Mouse (Mus musculus): ENCODE data around the gene Capzb.

DNA sequence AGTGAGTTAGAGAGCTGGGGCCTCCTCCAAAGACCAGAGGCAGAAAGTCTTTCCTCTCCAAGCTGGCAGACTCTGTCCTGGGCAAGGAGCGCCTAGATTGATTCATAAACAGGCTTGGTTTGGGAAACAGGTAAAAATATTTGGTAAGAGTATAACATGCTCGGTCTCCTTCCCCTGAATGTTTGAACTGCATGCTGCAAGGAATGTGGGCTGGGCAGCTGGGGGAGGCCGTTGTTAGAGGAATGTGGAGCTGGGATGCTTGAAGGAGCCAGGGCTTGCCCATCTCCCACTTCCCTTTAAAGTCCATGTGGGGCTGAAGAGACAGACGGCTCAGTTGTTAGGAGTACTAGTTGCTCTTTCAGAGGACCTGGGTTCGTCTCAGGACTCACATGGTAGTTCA, 57.3 kb downstream of the Capzb start:
- TF ChIP-seq BHLHE40 (IDR thresholded peaks at IDR 0.05; ENCODE audit: low read depth, low read length) = no peak
- no peak for TF ChIP-seq ZKSCAN1 (IDR thresholded peaks at IDR 0.05; ENCODE audit: borderline replicate concordance, low read depth, low read length)
- no peak for TF ChIP-seq POLR2AphosphoS2 (IDR thresholded peaks at IDR 0.05; ENCODE audit: low read depth, low read length)
- TF ChIP-seq EP300 (IDR thresholded peaks at IDR 0.05; ENCODE audit: low read length) = no peak
- TF ChIP-seq USF2 (conservative IDR thresholded peaks at IDR 0.05; ENCODE audit: low read depth, low read length) = no peak
- no peak for TF ChIP-seq CTCF (conservative IDR thresholded peaks at IDR 0.05 in 1 of 2, IDR thresholded peaks at IDR 0.05 in 1 of 2; ENCODE audit: low read depth in 2 of 2, low read length in 2 of 2)
- no peak for TF ChIP-seq POLR2A (IDR thresholded peaks at IDR 0.05; ENCODE audit: low read depth, low read length)
- TF ChIP-seq KAT2A (IDR thresholded peaks at IDR 0.05; ENCODE audit: insufficient replicate concordance, low read length) = no peak
